Mouse (Mus musculus): ENCODE measurements around the gene Prss37.
A peak's percentile ranks its signal among the peaks of the same experiment; 100 is the strongest.

Prss37 gene

DNA sequence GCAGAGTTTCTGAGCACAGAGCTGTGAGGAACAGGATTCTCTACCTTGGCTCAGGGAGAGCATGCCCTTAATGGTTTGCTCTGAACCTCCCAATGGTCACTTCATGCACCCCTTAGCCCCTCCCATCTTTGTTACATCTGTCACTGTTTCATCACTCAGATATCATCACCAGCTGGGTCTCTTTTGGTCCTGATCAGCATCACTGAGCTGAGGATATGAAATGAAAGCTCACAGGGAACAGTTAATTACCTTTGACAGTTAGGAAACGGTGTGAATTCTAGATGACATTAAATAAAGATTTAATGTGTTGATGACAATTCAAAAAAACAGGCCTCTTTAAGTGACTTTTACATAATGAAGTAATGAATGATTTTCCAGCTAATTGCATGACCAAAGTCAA lies at the start of gene Prss37:
Gene Prss37, minus strand, starts transcription at position 101 of the 400 bp plus-strand sequence.
- no peak for DNase-seq (ENCODE audit: low spot score)

DNA sequence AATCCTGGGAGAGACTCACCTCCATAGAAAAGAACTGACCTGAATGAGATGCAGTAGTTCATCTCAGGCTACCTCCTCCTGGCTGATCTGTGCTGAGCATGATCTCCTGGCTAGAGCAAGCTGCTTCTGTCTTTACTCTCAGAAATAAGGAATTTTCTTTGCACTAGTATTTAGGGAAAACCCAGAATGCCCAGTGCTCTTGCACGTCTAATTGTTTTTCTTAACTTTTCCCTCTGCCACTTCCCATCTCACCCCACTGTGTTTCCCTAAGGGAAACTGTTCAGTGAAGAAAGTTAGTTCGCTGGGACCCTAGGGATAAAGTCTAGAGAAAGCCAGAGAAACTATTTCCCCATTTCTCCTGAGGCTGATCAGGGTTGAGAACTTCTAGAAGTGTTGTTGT lies 35.6 kb upstream of the Prss37 start, which contains the start of gene Olfr461:
Gene Olfr461, minus strand, starts transcription at position 101 of the 400 bp plus-strand sequence.
- DNase-seq (ENCODE audit: low spot score): no peak

DNA sequence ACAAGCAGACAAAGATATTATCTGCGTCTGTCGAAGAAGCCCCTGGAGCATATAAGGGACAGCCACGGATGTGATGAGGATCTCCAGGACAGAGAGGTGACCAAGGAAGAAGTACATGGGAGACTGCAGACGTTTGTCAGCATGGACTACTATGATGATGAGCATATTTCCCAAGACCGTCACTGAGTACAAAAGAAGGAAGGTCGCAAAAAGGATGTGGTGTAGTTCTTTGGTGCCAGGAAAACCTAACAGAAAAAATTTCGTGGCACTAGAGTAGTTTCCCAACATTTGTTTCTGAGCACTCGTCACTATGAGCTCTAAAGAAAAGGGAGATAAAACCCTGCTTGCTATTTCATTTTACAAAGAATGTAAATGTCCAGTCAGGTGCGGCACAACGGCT lies 25.4 kb upstream of the Prss37 start:
- DNase-seq (ENCODE audit: low spot score): no peak

DNA sequence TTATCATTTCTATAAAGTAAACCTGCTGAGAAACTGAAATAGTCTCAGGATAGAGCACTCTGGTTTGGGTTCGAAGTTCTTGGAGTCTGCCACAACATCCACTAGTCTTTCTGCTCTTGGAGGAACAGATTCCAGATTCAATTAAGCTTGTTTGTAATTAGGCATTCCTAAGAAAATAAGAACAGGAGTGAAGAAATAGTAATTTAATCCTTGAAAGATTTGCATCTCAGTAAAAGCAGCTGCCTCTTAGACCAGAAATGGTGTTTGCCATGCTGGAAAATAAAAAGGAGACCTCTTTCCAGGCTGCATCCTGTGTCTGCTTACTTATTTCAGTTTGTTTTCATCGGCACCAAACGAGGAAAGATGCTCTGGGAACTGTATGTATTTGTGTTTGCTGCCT lies 26.1 kb downstream of the Prss37 start, which contains the start of gene Tas2r108:
Gene Tas2r108, plus strand, starts transcription at position 301 of the 400 bp plus-strand sequence.
- no peak for DNase-seq (ENCODE audit: low spot score)

DNA sequence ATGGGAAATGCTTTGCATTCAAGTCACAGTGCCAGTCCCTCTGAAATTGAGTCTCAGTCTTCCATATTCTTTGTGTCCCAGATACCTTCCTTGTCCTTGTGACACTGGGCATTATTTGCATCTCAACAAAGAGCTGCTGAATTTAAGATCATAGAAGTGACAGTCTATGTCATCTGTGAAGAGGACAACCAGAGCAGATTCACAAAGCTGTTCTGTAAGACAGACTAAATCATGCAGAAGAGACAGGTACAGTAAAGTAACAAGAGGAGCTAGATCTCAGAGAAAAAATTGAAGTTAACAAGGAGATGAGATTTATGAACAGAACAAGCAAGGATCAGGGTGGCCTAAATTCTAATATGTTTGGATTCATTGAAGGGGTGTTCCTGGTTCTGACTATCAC lies 28.4 kb downstream of the Prss37 start, which contains the start of gene Tas2r137:
Gene Tas2r137, plus strand, starts transcription at position 301 of the 400 bp plus-strand sequence.
- DNase-seq (ENCODE audit: low spot score): no peak

DNA sequence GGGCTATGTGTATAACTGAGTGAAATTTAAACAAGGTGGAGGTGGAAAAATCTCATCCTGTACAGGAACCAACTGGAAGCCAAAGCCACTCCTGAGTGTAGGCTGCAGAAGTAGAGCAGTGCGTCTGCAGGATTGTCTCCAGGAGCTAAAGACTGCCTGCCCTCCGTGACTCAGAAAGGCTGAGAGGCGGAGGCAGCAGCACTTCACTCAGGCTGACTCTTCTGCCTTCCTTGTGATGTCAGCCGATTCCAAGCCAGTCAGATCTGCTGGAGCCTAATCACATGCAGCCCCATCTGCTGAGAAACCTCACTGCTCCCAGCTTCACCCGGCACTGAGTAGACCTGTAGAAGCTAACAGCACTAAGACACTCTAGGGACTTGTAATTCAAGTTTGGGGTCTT lies 37.0 kb downstream of the Prss37 start:
- no peak for DNase-seq (ENCODE audit: low spot score)

DNA sequence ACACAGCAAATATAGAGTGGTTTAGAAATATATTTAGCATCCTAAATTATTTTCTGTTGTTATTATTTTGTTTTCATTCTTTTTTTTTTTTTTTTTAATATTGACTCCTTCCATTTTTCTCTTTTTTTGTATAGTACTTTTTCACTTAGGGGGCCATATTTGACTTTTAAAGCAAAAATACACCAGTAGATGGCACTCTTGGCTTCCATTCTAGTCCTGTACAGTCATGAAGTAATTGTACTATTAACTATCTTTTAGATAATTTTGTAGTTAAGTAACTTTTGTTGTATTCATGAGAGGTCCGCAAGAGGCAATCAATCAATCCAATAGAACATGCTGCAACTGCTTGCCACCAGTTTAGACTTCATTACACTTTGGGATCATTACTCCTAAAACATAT lies 39.6 kb downstream of the Prss37 start:
- no peak for DNase-seq (ENCODE audit: low spot score)

DNA sequence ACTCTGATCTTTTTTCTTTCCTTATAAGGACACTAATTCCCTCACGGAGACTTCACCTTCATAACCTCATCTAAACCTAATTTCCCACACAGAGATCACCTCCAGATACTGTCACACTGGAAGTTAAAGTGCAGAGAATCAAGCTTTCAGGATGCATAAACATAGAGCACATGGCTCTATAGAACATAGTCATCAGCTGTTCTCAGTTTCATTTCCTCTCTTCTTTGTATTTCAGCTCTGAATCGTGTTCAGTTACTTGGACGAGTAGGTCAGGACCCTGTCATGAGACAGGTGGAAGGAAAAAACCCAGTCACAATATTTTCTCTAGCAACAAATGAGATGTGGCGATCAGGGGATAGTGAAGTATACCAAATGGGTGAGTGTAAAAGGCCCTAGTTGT lies 43.2 kb downstream of the Prss37 start:
- no peak for DNase-seq (ENCODE audit: low spot score)

DNA sequence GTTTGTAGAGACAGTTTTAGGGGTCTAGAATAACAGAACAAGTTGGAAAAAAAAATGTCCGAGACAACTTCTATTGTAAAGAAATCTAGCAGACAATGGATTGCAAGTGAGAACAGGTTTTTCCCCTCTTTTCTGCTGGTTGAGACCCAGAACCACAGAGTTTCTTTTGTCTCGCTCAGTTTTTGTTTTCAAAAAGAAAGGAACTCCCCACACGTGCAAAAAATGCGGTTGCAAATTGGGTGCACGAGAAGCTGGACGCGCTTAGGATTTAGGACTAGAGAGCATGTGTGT lies 47.6 kb downstream of the Prss37 start:
- DNase-seq (ENCODE audit: low spot score): no peak

DNA sequence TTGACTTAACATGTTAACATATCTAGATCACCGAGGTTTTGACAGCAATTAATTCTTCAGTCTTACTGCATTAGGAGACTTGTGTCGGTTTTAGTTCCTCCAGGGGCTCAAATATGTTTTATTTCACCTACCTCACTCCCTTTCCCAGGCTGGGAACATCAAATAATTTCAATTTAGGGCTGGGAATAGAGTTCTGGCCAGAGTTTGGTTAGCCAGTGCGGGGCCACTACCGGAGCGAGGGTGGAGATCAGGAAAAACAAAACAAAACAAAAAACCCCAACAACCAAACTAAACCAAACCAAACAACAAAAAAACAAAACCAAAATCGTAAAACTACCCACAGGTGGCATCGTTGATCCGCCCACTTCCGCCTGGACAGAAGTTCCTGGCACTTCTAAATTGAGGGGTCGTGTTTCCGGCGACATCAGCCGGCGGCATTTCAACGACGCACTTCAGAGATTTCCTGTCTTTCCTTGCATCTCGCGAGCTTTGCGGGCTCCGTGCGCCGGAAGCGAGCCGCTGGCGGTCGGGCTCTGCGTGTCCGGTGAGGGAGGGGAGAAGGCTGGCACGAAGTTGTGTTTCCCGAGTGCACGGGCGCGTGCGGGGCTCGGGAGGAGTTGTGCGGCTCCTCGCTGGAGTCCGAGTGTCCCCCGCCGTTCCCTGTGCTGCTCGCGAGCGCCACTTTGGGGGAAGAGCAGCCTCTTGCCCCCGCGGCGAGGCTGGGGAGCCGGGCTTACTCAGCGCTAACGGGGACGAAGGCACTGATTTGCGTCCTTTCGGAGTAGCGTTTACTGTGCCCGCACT lies 48.2 kb downstream of the Prss37 start, which contains the start of gene Ssbp1:
Gene Ssbp1, plus strand, starts transcription at position 437 of the 804 bp plus-strand sequence.
- DNase-seq (ENCODE audit: low spot score): peak; percentile 91

DNA sequence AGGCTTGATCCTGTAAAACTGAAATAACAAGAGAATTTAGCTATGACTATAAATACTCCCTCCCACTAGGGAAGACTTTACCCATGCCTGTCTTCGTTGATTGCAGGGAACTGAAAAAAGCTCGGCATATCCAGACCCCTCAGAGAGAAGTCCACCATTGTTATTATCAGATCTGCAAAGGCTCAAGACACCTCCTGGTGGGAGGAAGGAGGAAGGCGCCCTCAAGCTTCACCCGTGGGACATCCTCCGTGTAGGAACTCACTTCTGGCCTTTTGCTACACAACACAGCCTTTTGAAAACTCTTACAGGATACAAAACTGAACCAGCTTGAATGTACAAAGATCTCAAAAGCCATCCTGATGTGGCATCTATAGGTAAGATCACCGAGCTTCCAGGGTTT lies 53.6 kb downstream of the Prss37 start:
- DNase-seq (ENCODE audit: low spot score): no peak

Data from c-Kit-positive CD71-positive TER-119-positive erythroid progenitor cells, embryonic 14.5 days (primary cell).